14 mouse cellular contexts compared by ENCODE assay signal in genomic region chr13:13681642-13682041, GRCm38 (mm10).
"Had no signal": no experiment of that assay in that cellular context is flagged by ENCODE, and none has a peak within 500 bp of the region (broad histone marks: within the 10 kb centered on the region; RNA-seq: fewer than 3 reads in every experiment).

No protein-coding gene starts in this region.

- H3K9ac ChIP-seq: liver, embryonic 15.5 days; midbrain, embryonic 12.5 days; neural tube, embryonic 12.5 days had no signal

- H3K27ac ChIP-seq: layer of hippocampus, adult 2 months; limb, embryonic 10.5 days; liver, embryonic 15.5 days; macrophage; midbrain, embryonic 12.5 days; neural tube, embryonic 12.5 days had no signal

- H3K4me2 ChIP-seq: liver, embryonic 11.5 days; liver, embryonic 15.5 days; midbrain, embryonic 12.5 days; neural tube, embryonic 12.5 days had no signal

- H3K4me3 ChIP-seq: layer of hippocampus, adult 2 months; limb, embryonic 10.5 days; liver, embryonic 15.5 days; megakaryocyte, embryonic 14.5 days; midbrain, embryonic 12.5 days; neural tube, embryonic 12.5 days had no signal

- H3K27me3 ChIP-seq: liver, embryonic 15.5 days; megakaryocyte, embryonic 14.5 days; midbrain, embryonic 12.5 days; neural tube, embryonic 12.5 days had no signal

- H3K9me3 ChIP-seq: limb, embryonic 10.5 days; liver, embryonic 15.5 days; megakaryocyte, embryonic 14.5 days; midbrain, embryonic 12.5 days; neural tube, embryonic 12.5 days had no signal

- DNase-seq: kidney, postnatal 10 days; kidney, postnatal 4 days; lung, adult 2 months; lung, postnatal 10 days; thymus, adult 2 months; thymus, postnatal 25 days had no signal

- H3K4me1 ChIP-seq: limb, embryonic 10.5 days; liver, embryonic 15.5 days; megakaryocyte, embryonic 14.5 days; midbrain, embryonic 12.5 days; neural tube, embryonic 12.5 days had no signal
